Mouse (Mus musculus): ENCODE measurements around the gene Gm11168.
"Not testable (repeated sequence)": the region's sequence is repeated elsewhere in the genome, so short reads cannot be mapped to it uniquely, and the experiment has no call there.

The Gm11168 gene

GRCm38 (mm10) chr9:3025653-3026052 lies 22.5 kb downstream of the Gm11168 start:
- peak; percentile 40 to 48 for DNase-seq

GRCm38 (mm10) chr9:3026136-3026535 lies 23.0 kb downstream of the Gm11168 start:
- DNase-seq: not testable (repeated sequence)

- peak in 1 of 2 experiments; percentile 6 for DNase-seq
Measured at GRCm38 (mm10) chr9:3026741-3027140, 23.6 kb downstream of the Gm11168 start.

- not testable (repeated sequence) for DNase-seq
Measured at GRCm38 (mm10) chr9:3027200-3027599, 24.1 kb downstream of the Gm11168 start.

GRCm38 (mm10) chr9:3029276-3030000 lies 26.3 kb downstream of the Gm11168 start:
- peak; percentile 12 to 16 for DNase-seq

GRCm38 (mm10) chr9:3030677-3031318 lies 27.7 kb downstream of the Gm11168 start:
- peak in 1 of 2 experiments; percentile 2 for DNase-seq

- DNase-seq: not testable (repeated sequence)
Measured at GRCm38 (mm10) chr9:3034299-3034698, 31.2 kb downstream of the Gm11168 start, which contains the start of gene Gm17535. Gm17535 (plus strand) TSS chr9:3034599.

GRCm38 (mm10) chr9:3036577-3036976 lies 33.4 kb downstream of the Gm11168 start, which contains the start of gene Gm10715:
Gm10715 (plus strand) TSS chr9:3036877.
- not testable (repeated sequence) for DNase-seq

GRCm38 (mm10) chr9:3038161-3038560 lies 35.0 kb downstream of the Gm11168 start:
- DNase-seq: not testable (repeated sequence)
